Comparison of ENCODE assay signal across 13 mouse cellular contexts in genomic region chr1:89024696-89025612, GRCm38 (mm10). TPM values are rescaled to one million over a fixed set of nuclear protein-coding genes. Genes with fewer than 3 reads are reported as not detected.
A peak's percentile ranks its signal among the peaks of the same experiment; 100 is the strongest.
DNase-seq lines count a peak whose midpoint lies in the region; ATAC-seq and TF ChIP-seq lines count a peak whose summit lies in the region.
"Had no signal": no experiment of that assay in that cellular context is flagged by ENCODE, and none has a peak within 500 bp of the region (broad histone marks: within the 10 kb centered on the region; RNA-seq: fewer than 3 reads in every experiment).

No protein-coding gene starts in this region.

- 67% methylated on average over 9 of the region's 9 CpGs for WGBS in liver, postnatal 0 days (ENCODE audit: insufficient replicate concordance)
- WGBS in liver, embryonic 11.5 days = 70% methylated on average over 9 of the region's 9 CpGs
- WGBS in thymus, adult 2 months = 93% methylated on average over 9 of the region's 9 CpGs

- TF ChIP-seq POLR2A in thymus, adult 2 months (IDR thresholded peaks at IDR 0.05; ENCODE audit: control insufficient read depth, extremely low read depth, insufficient read depth, low read length, poor library complexity) = no peak

- no peak overlapping the region for H3K4me3 ChIP-seq in liver, postnatal 0 days (ENCODE audit: low read depth, low read length)
- no peak overlapping the region for H3K4me3 ChIP-seq in liver, embryonic 11.5 days (ENCODE audit: low read depth, low read length)
- no peak overlapping the region for H3K4me3 ChIP-seq in thymus, adult 2 months (ENCODE audit: control insufficient read depth, insufficient read depth, low read length)
- H3K4me3 ChIP-seq: hindbrain, embryonic 15.5 days had no signal

- 0 out of 2 replicates have a peak, but pooled peaks have one; percentile 20 for ATAC-seq in liver, postnatal 0 days
- no peak for ATAC-seq in liver, embryonic 11.5 days (replicated peaks; ENCODE audit: low FRiP score)

- no peaks in the 10 kb centered on the region for H3K36me3 ChIP-seq in liver, postnatal 0 days (replicated peaks; ENCODE audit: insufficient read depth, low read length)
- H3K36me3 ChIP-seq in liver, embryonic 11.5 days (ENCODE audit: control insufficient read depth, insufficient read depth, low read length) = no peaks in the 10 kb centered on the region
- no peaks in the 10 kb centered on the region for H3K36me3 ChIP-seq in thymus, adult 2 months (ENCODE audit: control insufficient read depth, insufficient read depth, low read length)
- H3K36me3 ChIP-seq: hindbrain, embryonic 15.5 days had no signal

- no peaks in the 10 kb centered on the region for H3K9me3 ChIP-seq in liver, postnatal 0 days (ENCODE audit: low read length)
- H3K9me3 ChIP-seq in liver, embryonic 11.5 days (ENCODE audit: control insufficient read depth, low read length) = no peaks in the 10 kb centered on the region
- H3K9me3 ChIP-seq: hindbrain, embryonic 15.5 days had no signal

- H3K27ac ChIP-seq in liver, postnatal 0 days (ENCODE audit: low read depth) = peak overlapping the region; percentile 70; the same call in 1 of the 2 replicates
- H3K27ac ChIP-seq in liver, embryonic 11.5 days (ENCODE audit: low read depth, low read length) = no peak overlapping the region
- no peak overlapping the region for H3K27ac ChIP-seq in thymus, adult 2 months (ENCODE audit: control insufficient read depth, insufficient read depth, low read length)
- H3K27ac ChIP-seq: hindbrain, embryonic 15.5 days had no signal

- no peaks in the 10 kb centered on the region for H3K27me3 ChIP-seq in liver, postnatal 0 days (ENCODE audit: insufficient read depth, low read length)
- H3K27me3 ChIP-seq in liver, embryonic 11.5 days (replicated peaks; ENCODE audit: control insufficient read depth, insufficient read depth, low read length) = no peaks in the 10 kb centered on the region
- no peaks in the 10 kb centered on the region for H3K27me3 ChIP-seq in thymus, adult 2 months (ENCODE audit: control insufficient read depth, insufficient read depth, low read length)
- H3K27me3 ChIP-seq: hindbrain, embryonic 15.5 days had no signal

- peaks cover 9% of the 10 kb centered on the region for H3K4me1 ChIP-seq in liver, postnatal 0 days (ENCODE audit: insufficient read depth)
- no peaks in the 10 kb centered on the region; the same call in 1 of the 2 replicates for H3K4me1 ChIP-seq in liver, embryonic 11.5 days (replicated peaks; ENCODE audit: control insufficient read depth, insufficient read depth, low read length)
- H3K4me1 ChIP-seq in thymus, adult 2 months (replicated peaks; ENCODE audit: control insufficient read depth, insufficient read depth, low read length) = no peaks in the 10 kb centered on the region

- H3K9ac ChIP-seq in liver, postnatal 0 days (replicated peaks) = no peak overlapping the region
- no peak overlapping the region for H3K9ac ChIP-seq in liver, embryonic 11.5 days (ENCODE audit: low read depth, low read length)
- H3K9ac ChIP-seq: hindbrain, embryonic 15.5 days had no signal

- no peak for TF ChIP-seq CTCF in liver, postnatal 0 days (IDR thresholded peaks at IDR 0.05; ENCODE audit: low read depth)
- no peak for TF ChIP-seq CTCF in thymus, adult 2 months (IDR thresholded peaks at IDR 0.05; ENCODE audit: borderline replicate concordance, control insufficient read depth, extremely low read depth, insufficient read depth, low read length, poor library complexity)

- H3K4me2 ChIP-seq in liver, postnatal 0 days (ENCODE audit: low read depth, low read length) = no peak overlapping the region
- H3K4me2 ChIP-seq in liver, embryonic 11.5 days = no peak overlapping the region
- H3K4me2 ChIP-seq: hindbrain, embryonic 15.5 days had no signal

- TF ChIP-seq EP300 in liver, postnatal 0 days (IDR thresholded peaks at IDR 0.05; ENCODE audit: low read depth) = no peak

- DNase-seq in liver, postnatal 0 days = no peak
- DNase-seq in liver, embryonic 11.5 days (ENCODE audit: low spot score) = no peak
- peak; percentile 89 for DNase-seq in ES-CJ7 (ENCODE audit: low read depth, low spot score)
- peak; percentile 90 for DNase-seq in ZHBTc4 (ENCODE audit: low read depth, low spot score)
- peak; percentile 13 to 54 for DNase-seq in kidney, postnatal 25 days
- no peak for DNase-seq in adrenal gland, adult (ENCODE audit: inconsistent age in 2 of 2, low spot score in 1 of 2)
- no peak for DNase-seq in thymus, adult 2 months
- no peak for DNase-seq in gastrocnemius, postnatal 25 days
- DNase-seq: adrenal gland, postnatal 36 days; cerebellum, postnatal 14 days; thymus, postnatal 4 days had no signal

RNA-seq across cellular contexts. Expression of gene Sh3bp4, which starts 45.3 kb away (rescaled TPM):
- 0.60 and 0.70 TPM in 2 replicates for polyA plus RNA-seq in liver, postnatal 0 days (2015; fragmentation: Nextera tagmentation; extraction: Ambion mirVana)
- polyA plus RNA-seq in liver, embryonic 11.5 days (2014; fragmentation: Nextera tagmentation; extraction: Ambion mirVana) = 4.4 and 4.7 TPM in 2 replicates
- polyA plus RNA-seq in thymus, adult 2 months (2012; rRNA removed) = 8.8 and 9.1 TPM in 2 replicates
- 1 to 10 TPM; 3.2 to 3.4 TPM for total RNA-seq in gastrocnemius, postnatal 25 days (2021)
- total RNA-seq: neutrophil, adult 5-6 weeks had no signal

Comparison
In these comparisons a context has a peak if more than half of its experiments do, and no peak if none do; other contexts are left out.
1. DNase-seq: peak in ES-CJ7 (single experiment), ZHBTc4 (single experiment) and kidney, postnatal 25 days (2 of 2); none in liver, postnatal 0 days (single experiment), liver, embryonic 11.5 days (single experiment), adrenal gland, adult (0 of 2), thymus, adult 2 months (single experiment) and gastrocnemius, postnatal 25 days (single experiment).